In genomic region chr16:35739548-35739947, GRCm38 (mm10) we compare ENCODE assay signal across 33 mouse cellular contexts. TPM values are rescaled to one million over a fixed set of nuclear protein-coding genes. Genes with fewer than 3 reads are reported as not detected.
DNase-seq lines count a peak whose midpoint lies in the region; ATAC-seq lines count a peak whose summit lies in the region.
"Had no signal": no experiment of that assay in that cellular context is flagged by ENCODE, and none has a peak within 500 bp of the region (broad histone marks: within the 10 kb centered on the region; RNA-seq: fewer than 3 reads in every experiment).

No protein-coding gene starts in this region.

- peak; percentile 76 for ATAC-seq in megakaryocyte, adult 5-6 weeks (ENCODE audit: poor library complexity, severe bottlenecking)
- ATAC-seq in erythroid progenitor cell, adult 5-6 weeks (replicated peaks; ENCODE audit: low FRiP score, poor library complexity, severe bottlenecking), result no peak
- ATAC-seq: forebrain, embryonic 13.5 days; midbrain, embryonic 15.5 days had no signal

- no peak overlapping the region for H3K4me3 ChIP-seq in midbrain, embryonic 10.5 days
- H3K4me3 ChIP-seq: embryonic facial prominence, embryonic 13.5 days; erythroblast, embryonic 14.5 days; forebrain, embryonic 13.5 days; heart, adult 2 months; hindbrain, embryonic 15.5 days; limb, embryonic 13.5 days; lung, embryonic 15.5 days; megakaryocyte, embryonic 14.5 days; midbrain, embryonic 15.5 days; myocyte; neural tube, embryonic 13.5 days had no signal

- H3K9me3 ChIP-seq in midbrain, embryonic 10.5 days (replicated peaks), result no peaks in the 10 kb centered on the region
- H3K9me3 ChIP-seq: embryonic facial prominence, embryonic 13.5 days; forebrain, embryonic 13.5 days; hindbrain, embryonic 15.5 days; limb, embryonic 13.5 days; lung, embryonic 15.5 days; megakaryocyte, embryonic 14.5 days; midbrain, embryonic 15.5 days; neural tube, embryonic 13.5 days had no signal

- intact Hi-C loops in heart, postnatal 10 days (cut with DNase I), result no loop called here
- intact Hi-C loops in left cerebral cortex, postnatal 10 days (cut with DNase I), result no loop called here

- no peaks in the 10 kb centered on the region for H3K27me3 ChIP-seq in midbrain, embryonic 10.5 days (ENCODE audit: low read depth, poor library complexity, severe bottlenecking)
- H3K27me3 ChIP-seq: embryonic facial prominence, embryonic 13.5 days; forebrain, embryonic 13.5 days; hindbrain, embryonic 15.5 days; limb, embryonic 13.5 days; lung, embryonic 15.5 days; midbrain, embryonic 15.5 days; neural tube, embryonic 13.5 days had no signal

- H3K27ac ChIP-seq in midbrain, embryonic 10.5 days (replicated peaks), result no peak overlapping the region
- H3K27ac ChIP-seq: embryonic facial prominence, embryonic 13.5 days; forebrain, embryonic 13.5 days; heart, adult 2 months; hindbrain, embryonic 15.5 days; limb, embryonic 13.5 days; liver, embryonic 14.5 days; lung, embryonic 15.5 days; midbrain, embryonic 15.5 days; neural tube, embryonic 13.5 days had no signal

- no peaks in the 10 kb centered on the region for H3K36me3 ChIP-seq in midbrain, embryonic 10.5 days
- H3K36me3 ChIP-seq: embryonic facial prominence, embryonic 13.5 days; hindbrain, embryonic 15.5 days; limb, embryonic 13.5 days; lung, embryonic 15.5 days; midbrain, embryonic 15.5 days; neural tube, embryonic 13.5 days had no signal

- DNase-seq in heart, adult 8-10 months (ENCODE audit: low spot score), result peak; percentile 14
- no peak for DNase-seq in heart, postnatal 10 days
- DNase-seq in A20 (ENCODE audit: low read depth, low spot score) (peak; percentile 42), adipocyte (ENCODE audit: low spot score) (peak; percentile 33)
- no peak for DNase-seq in left cerebral cortex, postnatal 10 days (ENCODE audit: extremely low spot score in 1 of 2, low spot score in 2 of 2)
- DNase-seq in midbrain, embryonic 10.5 days (ENCODE audit: low spot score), result no peak
- DNase-seq: adrenal gland, adult 2 months; cerebellum, adult 18-20 months; cerebellum, postnatal 25 days; embryo, embryonic 11 days; gastrocnemius, postnatal 10 days; heart, adult 2 months; heart, postnatal 4 days; kidney, adult 9 months; kidney, postnatal 14 days; layer of hippocampus, postnatal 36 days; retina, postnatal 1 day; right cerebral cortex, postnatal 25 days; spleen, adult 18-20 months; thymus, postnatal 14 days had no signal

- WGBS in midbrain, embryonic 10.5 days, result 80% methylated on average over 1 of the region's 1 CpGs

- H3K4me1 ChIP-seq in midbrain, embryonic 10.5 days, result peaks cover 11% of the 10 kb centered on the region

RNA-seq across cellular contexts. Expression of gene Dirc2, which starts 29.6 kb away (rescaled TPM):
- total RNA-seq in heart, adult 8-10 months (2022), result 10 to 100 TPM; 52.1 to 60.6 (median 55.7) TPM
- 10 to 100 TPM; 47.1 to 50.2 TPM for total RNA-seq in heart, postnatal 10 days (2021)
- total RNA-seq in megakaryocyte, adult 5-6 weeks (2015), result 17.8 and 23.2 TPM in 2 replicates
- 13.0 and 14.1 TPM in 2 replicates for total RNA-seq in megakaryocyte, adult 5-6 weeks (2017)
- total RNA-seq in left cerebral cortex, postnatal 10 days (2021), result 10 to 100 TPM; 88.5 to 94.6 TPM
- 4.6 and 9.4 TPM in 2 replicates for total RNA-seq in erythroid progenitor cell, adult 5-6 weeks (2015; ENCODE audit: low replicate concordance)
- 8.1 and 11.3 TPM in 2 replicates for total RNA-seq in erythroid progenitor cell, adult 5-6 weeks (2017; ENCODE audit: low replicate concordance)
- 12.5 and 14.1 TPM in 2 replicates for polyA plus RNA-seq in midbrain, embryonic 10.5 days (2016; fragmentation: Nextera tagmentation; extraction: Ambion mirVana)

RNA-seq across cellular contexts. Expression of gene Hspbap1, which starts 30.6 kb away (rescaled TPM):
- total RNA-seq in heart, adult 8-10 months (2022), result 1 to 10 TPM; 2.2 to 3.6 (median 2.6) TPM
- total RNA-seq in heart, postnatal 10 days (2021), result 1 to 10 TPM; 2.8 to 3.8 TPM
- 6.6 and 7.3 TPM in 2 replicates for total RNA-seq in megakaryocyte, adult 5-6 weeks (2015)
- total RNA-seq in megakaryocyte, adult 5-6 weeks (2017), result 6.1 and 6.7 TPM in 2 replicates
- 1 to 10 TPM; 5.5 to 6.0 TPM for total RNA-seq in left cerebral cortex, postnatal 10 days (2021)
- total RNA-seq in erythroid progenitor cell, adult 5-6 weeks (2015; ENCODE audit: low replicate concordance), result 18.0 and 28.8 TPM in 2 replicates
- 12.9 and 24.9 TPM in 2 replicates for total RNA-seq in erythroid progenitor cell, adult 5-6 weeks (2017; ENCODE audit: low replicate concordance)
- polyA plus RNA-seq in midbrain, embryonic 10.5 days (2016; fragmentation: Nextera tagmentation; extraction: Ambion mirVana), result 24.7 and 26.0 TPM in 2 replicates

Comparison
In these comparisons a context has a peak if more than half of its experiments do, and no peak if none do; other contexts are left out.
1. DNase-seq: peak in heart, adult 8-10 months (single experiment), A20 (single experiment) and adipocyte (single experiment); none in heart, postnatal 10 days (0 of 2), left cerebral cortex, postnatal 10 days (0 of 2) and midbrain, embryonic 10.5 days (single experiment).